Mouse (Mus musculus) spleen, postnatal 10 days (tissue): Measurements from ENCODE around the gene Nufip1.
"Not testable (repeated sequence)": the region's sequence is repeated elsewhere in the genome, so short reads cannot be mapped to it uniquely, and the experiment has no call there.

Experiments used
- DNase-seq, 2 experiments: peaks; one replicate each; pipeline ENCODE4 v3.0.0; 2021 to 2022; ENCODE audit warnings: low spot score in 2 of 2

Gene Nufip1

GRCm38 (mm10) chr14:76145248-76145647, 34.6 kb downstream of the Nufip1 start:
- DNase-seq = no peak

- no peak for DNase-seq
These were observed 35.2 kb downstream of the Nufip1 start for GRCm38 (mm10) chr14:76145868-76146267.

- DNase-seq = no peak
These were observed 36.4 kb downstream of the Nufip1 start for GRCm38 (mm10) chr14:76147061-76147460.

- DNase-seq = no peak
These were observed 37.6 kb downstream of the Nufip1 start for GRCm38 (mm10) chr14:76148294-76148693.

- peak in 1 of 2 experiments; percentile 44 for DNase-seq
These were observed 39.0 kb downstream of the Nufip1 start for GRCm38 (mm10) chr14:76149531-76150179.

- DNase-seq = no peak
These were observed 39.8 kb downstream of the Nufip1 start for GRCm38 (mm10) chr14:76150499-76150898.

GRCm38 (mm10) chr14:76151011-76151410, 40.3 kb downstream of the Nufip1 start:
- DNase-seq = no peak

- DNase-seq = no peak
These were observed 41.1 kb downstream of the Nufip1 start for GRCm38 (mm10) chr14:76151820-76152161.

- DNase-seq = peak; percentile 91
These were observed 41.7 kb downstream of the Nufip1 start for GRCm38 (mm10) chr14:76152162-76153002.

GRCm38 (mm10) chr14:76153003-76153675, 42.4 kb downstream of the Nufip1 start:
- peak; percentile 11 to 34 for DNase-seq

GRCm38 (mm10) chr14:76153828-76154227, 43.1 kb downstream of the Nufip1 start:
- no peak for DNase-seq

- no peak for DNase-seq
These were observed 47.6 kb downstream of the Nufip1 start for GRCm38 (mm10) chr14:76158192-76158785.

GRCm38 (mm10) chr14:76160580-76160979, 49.9 kb downstream of the Nufip1 start:
- not testable (repeated sequence) for DNase-seq

GRCm38 (mm10) chr14:76164236-76164635, 53.5 kb downstream of the Nufip1 start:
- no peak for DNase-seq

- no peak for DNase-seq
These were observed 54.4 kb downstream of the Nufip1 start for GRCm38 (mm10) chr14:76164904-76165755.

- no peak for DNase-seq
These were observed 59.3 kb downstream of the Nufip1 start for GRCm38 (mm10) chr14:76169876-76170466.

GRCm38 (mm10) chr14:76171285-76171684, 60.6 kb downstream of the Nufip1 start:
- DNase-seq = no peak

- DNase-seq = no peak
These were observed 63.6 kb downstream of the Nufip1 start for GRCm38 (mm10) chr14:76174328-76174727.

GRCm38 (mm10) chr14:76175808-76176207, 65.1 kb downstream of the Nufip1 start:
- no peak for DNase-seq

GRCm38 (mm10) chr14:76177230-76177629, 66.5 kb downstream of the Nufip1 start:
- DNase-seq = no peak

- DNase-seq = peak in 1 of 2 experiments; percentile 39
These were observed 67.8 kb downstream of the Nufip1 start for GRCm38 (mm10) chr14:76178447-76178846.
